Mouse (Mus musculus) CH12.LX (cell line): ENCODE data around the gene Hmga1b. TPM values are rescaled to one million over a fixed set of nuclear protein-coding genes. Genes with fewer than 3 reads are reported as not detected.

Experiments used
- DNase-seq: peaks from one replicate; pipeline ENCODE4 v3.0.0-alpha.2; 2013; ENCODE audit errors: extremely low read depth
- H3K27ac ChIP-seq: 2 replicates; pipeline ENCODE4 v1.5.1; 2012; ENCODE audit warnings: low read depth, mild to moderate bottlenecking, control low read depth, moderate library complexity; ENCODE audit not compliant: insufficient read depth
- H3K27me3 ChIP-seq: replicated peaks from 2 replicates; pipeline ENCODE3; 2012; ENCODE audit warnings: inconsistent platforms
- H3K36me3 ChIP-seq, 2 experiments: replicated peaks in 1 of 2; 2 replicates each; pipeline versions ENCODE3 to v1.6.1; 2012; ENCODE audit warnings: inconsistent platforms in 1 of 2, low read length in 1 of 2, mild to moderate bottlenecking in 1 of 2, mixed read lengths in 1 of 2, moderate library complexity in 1 of 2; ENCODE audit not compliant: control insufficient read depth in 1 of 2, insufficient read depth in 1 of 2
- H3K4me1 ChIP-seq, 2 experiments: 2 replicates each; pipeline ENCODE4 v1.6.1; 2012; ENCODE audit warnings: inconsistent platforms in 1 of 2, moderate library complexity in 1 of 2; ENCODE audit not compliant: insufficient read depth in 2 of 2, control insufficient read depth in 1 of 2
- H3K4me2 ChIP-seq: 2 replicates; pipeline ENCODE4 v1.6.1; 2012; ENCODE audit warnings: low read depth, mild to moderate bottlenecking, control low read depth; ENCODE audit not compliant: poor library complexity, insufficient read depth, severe bottlenecking
- H3K4me3 ChIP-seq, 3 experiments: fragments of 150-350 bp in 1 of 3; sonication (generic) in 1 of 3; replicated peaks in 1 of 3; 2 replicates each; pipeline versions ENCODE3 to v1.5.1; 2011 to 2012; ENCODE audit warnings: low read depth in 2 of 3, low read length in 2 of 3, mild to moderate bottlenecking in 2 of 3, moderate library complexity in 2 of 3, control low read depth in 1 of 3, improper control_type of control experiment in 1 of 3, inconsistent platforms in 1 of 3, mixed read lengths in 1 of 3; ENCODE audit not compliant: poor library complexity in 1 of 3
- H3K79me2 ChIP-seq: replicated peaks from 2 replicates; pipeline ENCODE4 v1.6.1; 2012; ENCODE audit warnings: mild to moderate bottlenecking, moderate library complexity; ENCODE audit not compliant: control insufficient read depth, poor library complexity, insufficient read depth, severe bottlenecking; ENCODE audit errors: extremely low read depth
- H3K9ac ChIP-seq: 2 replicates; pipeline ENCODE4 v1.6.1; 2012; ENCODE audit warnings: low read depth, mild to moderate bottlenecking, control low read depth, moderate library complexity; ENCODE audit not compliant: insufficient read depth
- H3K9me3 ChIP-seq: replicated peaks from 2 replicates; pipeline ENCODE3; 2012; ENCODE audit warnings: low read length, inconsistent platforms, mixed read lengths
- BHLHE40 ChIP-seq: IDR thresholded peaks from 2 replicates; pipeline ENCODE4 v1.6.1; 2011; ENCODE audit warnings: mild to moderate bottlenecking, low read depth, low read length, improper control_type of control experiment
- CHD1 ChIP-seq: IDR thresholded peaks from 2 replicates; pipeline ENCODE4 v1.6.1; 2012; ENCODE audit warnings: low read depth, low read length, improper control_type of control experiment, inconsistent platforms
- CHD2 ChIP-seq: IDR thresholded peaks from 2 replicates; pipeline ENCODE4 v1.6.1; 2011; ENCODE audit warnings: low read length, improper control_type of control experiment
- CTCF ChIP-seq, 2 experiments: IDR thresholded peaks in 1 of 2; conservative IDR thresholded peaks in 1 of 2; 2 replicates each; pipeline ENCODE4 v1.5.1; 2011 to 2012; ENCODE audit warnings: low read depth in 2 of 2, low read length in 2 of 2, improper control_type of control experiment in 1 of 2, inconsistent platforms in 1 of 2, mild to moderate bottlenecking in 1 of 2, moderate library complexity in 1 of 2
- ELF1 ChIP-seq: IDR thresholded peaks from 2 replicates; pipeline ENCODE4 v1.6.1; 2014; ENCODE audit warnings: low read depth, mild to moderate bottlenecking, inconsistent platforms, low read length, improper control_type of control experiment
- EP300 ChIP-seq: IDR thresholded peaks from 2 replicates; pipeline ENCODE4 v1.6.1; 2011; ENCODE audit warnings: low read length, improper control_type of control experiment
- ETS1 ChIP-seq: conservative IDR thresholded peaks from 2 replicates; pipeline ENCODE4 v1.6.1; 2012; ENCODE audit warnings: low read depth, mild to moderate bottlenecking, inconsistent platforms, low read length, improper control_type of control experiment, moderate library complexity
- HCFC1 ChIP-seq: IDR thresholded peaks from 2 replicates; pipeline ENCODE4 v1.6.1; 2012; ENCODE audit warnings: low read depth, mild to moderate bottlenecking, inconsistent platforms, low read length, improper control_type of control experiment
- IRF4 ChIP-seq: IDR thresholded peaks from 2 replicates; pipeline ENCODE4 v1.6.1; 2014; ENCODE audit warnings: low read depth, mild to moderate bottlenecking, inconsistent platforms, low read length, improper control_type of control experiment
- JUND ChIP-seq: conservative IDR thresholded peaks from 2 replicates; pipeline ENCODE4 v1.6.1; 2011; ENCODE audit warnings: low read depth, low read length, improper control_type of control experiment
- KAT2A ChIP-seq: IDR thresholded peaks from 2 replicates; pipeline ENCODE4 v1.6.1; 2012; ENCODE audit warnings: low read length, improper control_type of control experiment, inconsistent platforms; ENCODE audit not compliant: insufficient replicate concordance
- MAFK ChIP-seq: IDR thresholded peaks from 2 replicates; pipeline ENCODE4 v1.6.1; 2011; ENCODE audit warnings: low read length, improper control_type of control experiment; ENCODE audit not compliant: insufficient replicate concordance
- MAX ChIP-seq: IDR thresholded peaks from 2 replicates; pipeline ENCODE4 v1.6.1; 2011; ENCODE audit warnings: low read length, improper control_type of control experiment
- MAZ ChIP-seq: IDR thresholded peaks from 2 replicates; pipeline ENCODE4 v1.6.1; 2012; ENCODE audit warnings: low read depth, mild to moderate bottlenecking, inconsistent platforms, low read length, improper control_type of control experiment, moderate library complexity
- MEF2A ChIP-seq: IDR thresholded peaks from 2 replicates; pipeline ENCODE4 v1.6.1; 2014; ENCODE audit warnings: low read depth, mild to moderate bottlenecking, inconsistent platforms, low read length, improper control_type of control experiment, borderline replicate concordance
- MXI1 ChIP-seq: IDR thresholded peaks from 2 replicates; pipeline ENCODE4 v1.6.1; 2011; ENCODE audit warnings: mild to moderate bottlenecking, low read depth, low read length, improper control_type of control experiment
- MYC ChIP-seq: IDR thresholded peaks from 2 replicates; pipeline ENCODE4 v1.6.1; 2011; ENCODE audit warnings: low read depth, mild to moderate bottlenecking, improper control_type of control experiment, low read length
- NRF1 ChIP-seq: IDR thresholded peaks from 2 replicates; pipeline ENCODE4 v1.6.1; 2014; ENCODE audit warnings: low read depth, mild to moderate bottlenecking, inconsistent platforms, low read length, improper control_type of control experiment, moderate library complexity
- PAX5 ChIP-seq: IDR thresholded peaks from 2 replicates; pipeline ENCODE4 v1.6.1; 2012; ENCODE audit warnings: low read length, inconsistent platforms, mixed read lengths
- RAD21 ChIP-seq: IDR thresholded peaks from 2 replicates; pipeline ENCODE4 v1.6.1; 2011; ENCODE audit warnings: low read depth, mild to moderate bottlenecking, low read length, improper control_type of control experiment, moderate library complexity
- RCOR1 ChIP-seq: conservative IDR thresholded peaks from 2 replicates; pipeline ENCODE4 v1.6.1; 2012; ENCODE audit warnings: low read depth, mild to moderate bottlenecking, inconsistent platforms, low read length, improper control_type of control experiment
- SIN3A ChIP-seq: IDR thresholded peaks from 2 replicates; pipeline ENCODE4 v1.6.1; 2012; ENCODE audit warnings: low read length, improper control_type of control experiment, inconsistent platforms
- SMC3 ChIP-seq: IDR thresholded peaks from 2 replicates; pipeline ENCODE4 v1.6.1; 2011; ENCODE audit warnings: low read depth, low read length, improper control_type of control experiment
- TBP ChIP-seq: conservative IDR thresholded peaks from 2 replicates; pipeline ENCODE4 v1.6.1; 2011; ENCODE audit warnings: low read depth, low read length, improper control_type of control experiment
- TCF12 ChIP-seq: IDR thresholded peaks from 2 replicates; pipeline ENCODE4 v1.6.1; 2014; ENCODE audit warnings: low read depth, mild to moderate bottlenecking, inconsistent platforms, low read length, improper control_type of control experiment
- USF1 ChIP-seq: IDR thresholded peaks from 2 replicates; pipeline ENCODE4 v1.6.1; 2014; ENCODE audit warnings: low read depth, mild to moderate bottlenecking, inconsistent platforms, low read length, improper control_type of control experiment
- ZC3H11A ChIP-seq: IDR thresholded peaks from 2 replicates; pipeline ENCODE4 v1.6.1; 2012; ENCODE audit warnings: low read depth, mild to moderate bottlenecking, inconsistent platforms, low read length, improper control_type of control experiment
- ZKSCAN1 ChIP-seq: IDR thresholded peaks from 2 replicates; pipeline ENCODE4 v1.6.1; 2012; ENCODE audit warnings: low read depth, inconsistent platforms, low read length, improper control_type of control experiment, borderline replicate concordance
- ZMIZ1 ChIP-seq: IDR thresholded peaks from 2 replicates; pipeline ENCODE4 v1.6.1; 2012; ENCODE audit warnings: low read depth, mild to moderate bottlenecking, inconsistent platforms, low read length, improper control_type of control experiment
- dilution Hi-C: fragments of 300-500 bp; cut with MboI; formaldehyde crosslinking; loops from 2 replicates; pipeline ENCODE4 v1.14.3; 2020; ENCODE audit warnings: low sequenced_read_pairs; ENCODE audit not compliant: extremely low pct_unique_long_range_greater_than_20kb, extremely low pct_ligation_motif_present
- in situ Hi-C: fragments of 300-500 bp; cut with MboI; formaldehyde crosslinking; loops from 3 replicates; pipeline ENCODE4 v1.14.3; 2019; ENCODE audit warnings: low sequenced_read_pairs, low pct_ligation_motif_present, low pct_unique_long_range_greater_than_20kb, mixed read lengths
- polyA plus RNA-seq: library from polyadenylated mRNA; unstranded; fragments of >175 nt; gene quantifications from 2 replicates; pipeline ENCODE4 v1.2.1, GENCODE M21; 2012; ENCODE audit warnings: low read depth; ENCODE audit not compliant: insufficient read length
- total RNA-seq, 2 experiments: library from RNA; depleted of rRNA; stranded (reverse); fragments of 300-350 nt in 1 of 2; fragments of >200 nt in 1 of 2; gene quantifications; 2 replicates each; pipeline ENCODE4 v1.2.3; 2012 to 2014

Hmga1b gene
- total and polyA plus RNA-seq, 3 experiments: 126 to 414 (median 167) TPM

GRCm38 (mm10) chr11:120726243-120727168, 36.1 kb upstream of the Hmga1b start:
- peaks cover 19 to 42% of the 10 kb centered on the region in 2 experiments for H3K36me3 ChIP-seq
- TF ChIP-seq JUND: no peak
- no peak for TF ChIP-seq PAX5
- no peak for TF ChIP-seq NRF1
- TF ChIP-seq ZC3H11A: no peak
- no peak for TF ChIP-seq MAFK
- TF ChIP-seq MAX: no peak
- TF ChIP-seq MXI1: no peak
- no peak for TF ChIP-seq CHD1
- TF ChIP-seq TCF12: no peak
- no peak for TF ChIP-seq CTCF (conservative IDR thresholded peaks at IDR 0.05 in 1 of 2, IDR thresholded peaks at IDR 0.05 in 1 of 2; ENCODE audit: low read depth in 2 of 2, low read length in 2 of 2)
- no peak for TF ChIP-seq BHLHE40
- no peak for TF ChIP-seq ELF1
- no peak for TF ChIP-seq MEF2A
- no peak for TF ChIP-seq USF1
- no peak for TF ChIP-seq KAT2A
- TF ChIP-seq MAZ: no peak
- TF ChIP-seq ZMIZ1: no peak
- TF ChIP-seq HCFC1: no peak
- TF ChIP-seq ZKSCAN1: no peak
- no peak for TF ChIP-seq IRF4
- in situ Hi-C loops (loop anchor here (5.0 kb wide), 1 partner anchor 41 kb away; no protein-coding TSS in a partner anchor), dilution Hi-C loops (no loop called here)
- peak overlapping the region; percentile 34 for H3K9ac ChIP-seq
- H3K27me3 ChIP-seq: peaks cover 28% of the 10 kb centered on the region
- no peaks in the 10 kb centered on the region for H3K79me2 ChIP-seq
- peak overlapping the region; percentile 53 for H3K4me2 ChIP-seq
- no peak overlapping the region for H3K27ac ChIP-seq
- no peak for DNase-seq
- H3K4me1 ChIP-seq: peaks cover 8 to 11% of the 10 kb centered on the region in 2 experiments
- no peaks in the 10 kb centered on the region for H3K9me3 ChIP-seq
- H3K4me3 ChIP-seq: peak overlapping the region; percentile 67 to 93 (median 76)

GRCm38 (mm10) chr11:120727169-120727527, 35.4 kb upstream of the Hmga1b start, which contains the start of gene Dcxr:
Dcxr (minus strand) TSS chr11:120727281.
- H3K9ac ChIP-seq: peak within 1 kb of the TSS; percentile 34
- H3K9me3 ChIP-seq: no peaks in the 10 kb centered on the region
- dilution Hi-C loops (no loop called here), in situ Hi-C loops (loop anchor here (5.0 kb wide), 1 partner anchor 40 kb away; no protein-coding TSS in a partner anchor)
- H3K4me3 ChIP-seq: peak within 1 kb of the TSS; percentile 67 to 93 (median 76)
- peaks cover 8 to 13% of the 10 kb centered on the region in 2 experiments for H3K4me1 ChIP-seq
- H3K36me3 ChIP-seq: peaks cover 15 to 36% of the 10 kb centered on the region in 2 experiments
- no peak within 1 kb of the TSS for H3K27ac ChIP-seq
- peaks cover 31% of the 10 kb centered on the region for H3K27me3 ChIP-seq
- peak within 1 kb of the TSS; percentile 53 for H3K4me2 ChIP-seq
- peak; percentile 93 for DNase-seq
- H3K79me2 ChIP-seq: no peaks in the 10 kb centered on the region
- TF ChIP-seq IRF4 (no peak; the same call in none of the 2 replicates), ELF1 (peak; percentile 92), MAZ (peak; percentile 21; the same call in 1 of the 2 replicates), ZC3H11A (no peak), TBP (peak; percentile 77), MYC (peak; percentile 80), MAFK (no peak), JUND (no peak), SIN3A (peak; percentile 87; the same call in 1 of the 2 replicates), RAD21 (peak; percentile 59), ETS1 (no peak), USF1 (peak; percentile 53), KAT2A (no peak), ZKSCAN1 (no peak), EP300 (no peak), RCOR1 (no peak), SMC3 (peak; percentile 54), MEF2A (no peak; the same call in 1 of the 2 replicates), CHD2 (peak; percentile 52; the same call in 1 of the 2 replicates), PAX5 (no peak)
